Mouse (Mus musculus): ENCODE results near the gene Numbl. TPM values are rescaled to one million over a fixed set of nuclear protein-coding genes. Genes with fewer than 3 reads are reported as not detected.
A peak's percentile ranks its signal among the peaks of the same experiment; 100 is the strongest.

Numbl gene
- polyA plus RNA-seq, 1 experiment, result 10.7 TPM

DNA sequence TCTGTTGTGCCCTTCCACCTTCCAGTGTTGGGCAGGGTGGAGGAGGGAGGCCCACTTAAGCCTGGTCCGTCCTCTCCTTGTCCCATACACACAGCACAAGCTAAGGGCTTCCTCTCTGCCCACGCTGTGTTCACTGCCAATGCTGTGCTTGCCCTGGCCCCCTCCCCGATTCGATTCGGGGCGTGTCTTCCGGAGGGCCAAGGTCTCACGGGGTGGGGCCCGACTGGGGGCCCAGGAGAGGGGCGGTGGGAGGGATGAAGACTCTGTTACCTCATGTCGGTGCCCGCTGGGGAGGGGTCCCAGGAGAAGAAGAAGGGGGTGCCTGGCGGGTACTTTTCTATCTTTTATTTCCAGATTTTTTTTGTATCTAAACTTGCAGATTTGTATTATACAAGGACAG, 23.5 kb downstream of the Numbl start:
- WGBS, result 84% methylated on average over 13 of the region's 13 CpGs
- H3K4me1 ChIP-seq (replicated peaks; ENCODE audit: control insufficient read depth, insufficient read depth, low read length), result no peaks in the 10 kb centered on the region
- DNase-seq, result no peak
- H3K36me3 ChIP-seq (ENCODE audit: control insufficient read depth, insufficient read depth, low read length), result no peaks in the 10 kb centered on the region
- H3K4me3 ChIP-seq (ENCODE audit: control insufficient read depth, insufficient read depth, low read length), result no peak overlapping the region
- peaks cover 3% of the 10 kb centered on the region; the same call in 1 of the 2 replicates for H3K27me3 ChIP-seq (ENCODE audit: control insufficient read depth, insufficient read depth, low read length)
- TF ChIP-seq CTCF (IDR thresholded peaks at IDR 0.05; ENCODE audit: borderline replicate concordance, control insufficient read depth, extremely low read depth, insufficient read depth, low read length, poor library complexity), result no peak
- no peak for TF ChIP-seq POLR2A (IDR thresholded peaks at IDR 0.05; ENCODE audit: control insufficient read depth, extremely low read depth, insufficient read depth, low read length, poor library complexity)
- H3K27ac ChIP-seq (ENCODE audit: control insufficient read depth, insufficient read depth, low read length), result no peak overlapping the region

DNA sequence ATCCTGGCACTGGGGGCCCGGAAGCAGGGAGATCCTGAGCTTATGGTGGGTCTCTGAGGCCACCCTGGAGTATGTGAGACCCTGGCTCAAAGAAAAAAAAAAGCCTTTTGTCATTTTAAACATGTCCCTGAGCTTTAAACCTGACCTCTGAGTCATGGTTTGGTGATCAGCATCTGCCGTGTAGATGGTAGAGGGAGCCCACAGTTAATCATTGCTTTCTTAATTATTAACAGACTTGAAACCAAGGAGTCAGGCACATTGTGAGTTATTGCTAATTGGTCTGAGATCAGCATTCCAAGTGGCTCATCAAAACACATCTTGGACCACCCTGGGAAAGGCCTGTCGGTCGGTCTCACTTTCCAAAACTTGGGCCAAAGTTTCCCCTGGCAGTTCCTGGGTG, 24.0 kb downstream of the Numbl start:
- Histone ChIP-seq H3K4me1 (replicated peaks; ENCODE audit: control insufficient read depth, insufficient read depth, low read length) (no peaks in the 10 kb centered on the region), H3K27me3 (ENCODE audit: control insufficient read depth, insufficient read depth, low read length) (peaks cover 3% of the 10 kb centered on the region; the same call in 1 of the 2 replicates), H3K27ac (ENCODE audit: control insufficient read depth, insufficient read depth, low read length) (no peak overlapping the region), H3K36me3 (ENCODE audit: control insufficient read depth, insufficient read depth, low read length) (no peaks in the 10 kb centered on the region), H3K4me3 (ENCODE audit: control insufficient read depth, insufficient read depth, low read length) (no peak overlapping the region)
- 91% methylated on average over 4 of the region's 4 CpGs for WGBS
- TF ChIP-seq POLR2A (IDR thresholded peaks at IDR 0.05; ENCODE audit: control insufficient read depth, extremely low read depth, insufficient read depth, low read length, poor library complexity) (no peak), CTCF (IDR thresholded peaks at IDR 0.05; ENCODE audit: borderline replicate concordance, control insufficient read depth, extremely low read depth, insufficient read depth, low read length, poor library complexity) (no peak)
- DNase-seq, result no peak

DNA sequence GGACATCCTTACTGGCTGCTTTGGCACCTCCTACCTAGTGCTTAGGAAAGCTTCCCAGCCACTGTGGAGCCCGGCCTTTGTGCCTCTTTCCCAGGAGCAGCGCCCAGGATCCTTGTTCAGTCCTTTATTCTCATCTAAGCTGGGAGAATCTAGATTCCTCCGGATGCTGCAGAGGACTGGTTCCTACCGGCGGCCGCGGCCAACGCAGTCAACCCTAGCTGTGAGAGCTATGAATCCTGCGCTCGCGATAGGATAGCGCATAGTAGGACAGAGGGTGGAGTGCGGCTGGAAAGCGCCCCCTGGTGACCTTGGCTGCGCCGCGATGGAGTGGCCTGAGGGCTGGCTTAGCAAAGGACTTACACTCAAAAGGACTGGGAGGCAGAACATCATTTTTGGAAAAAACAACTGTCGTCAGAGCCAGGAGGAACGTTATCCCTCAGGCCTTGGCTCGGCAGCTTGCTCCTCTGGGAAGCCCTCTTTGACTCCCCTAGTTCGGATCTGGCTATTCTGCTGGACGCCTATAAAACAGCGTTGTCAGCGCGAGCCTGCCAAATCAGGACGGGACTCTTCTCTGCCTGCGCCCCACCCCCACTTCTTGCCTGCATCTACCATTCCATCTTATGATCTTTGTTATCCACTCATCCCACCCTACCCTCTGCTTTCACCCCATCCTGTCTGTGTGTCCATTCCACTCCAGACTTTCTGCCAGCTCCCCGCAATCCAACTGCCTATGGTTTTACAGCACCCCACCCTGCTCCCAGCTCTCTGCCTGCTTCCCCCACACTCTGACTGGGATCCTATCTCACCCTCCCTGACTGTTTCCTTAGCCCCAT, 26.8 kb downstream of the Numbl start:
- WGBS, result 9% methylated on average over 28 of the region's 28 CpGs
- no peak overlapping the region for H3K4me3 ChIP-seq (ENCODE audit: control insufficient read depth, insufficient read depth, low read length)

DNA sequence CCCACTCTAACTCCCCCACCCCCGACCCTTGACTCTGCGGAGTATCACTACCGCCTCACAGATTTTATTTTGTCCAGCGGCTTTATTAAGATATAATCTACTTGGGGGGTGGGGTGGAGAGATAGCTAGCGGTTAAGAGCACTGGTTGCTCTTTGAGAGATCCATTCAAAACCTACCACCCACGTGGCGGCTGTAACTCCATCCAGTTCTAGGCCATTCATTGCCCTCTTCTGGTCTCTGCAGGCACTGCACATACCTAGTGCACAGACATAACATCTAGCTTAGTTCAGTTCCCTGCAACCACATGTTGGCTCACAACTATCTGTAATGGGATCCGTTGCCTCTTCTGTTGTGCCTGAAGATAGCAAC, 27.4 kb downstream of the Numbl start:
- Histone ChIP-seq H3K4me3 (ENCODE audit: control insufficient read depth, insufficient read depth, low read length) (no peak overlapping the region), H3K27me3 (ENCODE audit: control insufficient read depth, insufficient read depth, low read length) (peaks cover 3% of the 10 kb centered on the region; the same call in 1 of the 2 replicates), H3K36me3 (ENCODE audit: control insufficient read depth, insufficient read depth, low read length) (no peaks in the 10 kb centered on the region), H3K4me1 (replicated peaks; ENCODE audit: control insufficient read depth, insufficient read depth, low read length) (no peaks in the 10 kb centered on the region), H3K27ac (ENCODE audit: control insufficient read depth, insufficient read depth, low read length) (no peak overlapping the region)
- DNase-seq, result peak; percentile 57
- TF ChIP-seq POLR2A (IDR thresholded peaks at IDR 0.05; ENCODE audit: control insufficient read depth, extremely low read depth, insufficient read depth, low read length, poor library complexity) (no peak), CTCF (IDR thresholded peaks at IDR 0.05; ENCODE audit: borderline replicate concordance, control insufficient read depth, extremely low read depth, insufficient read depth, low read length, poor library complexity) (no peak)
- 10% methylated on average over 8 of the region's 8 CpGs for WGBS

More for the DNA sequence above, 26.8 kb downstream of the Numbl start:
- DNase-seq, result peak; percentile 35
- TF ChIP-seq POLR2A (IDR thresholded peaks at IDR 0.05; ENCODE audit: control insufficient read depth, extremely low read depth, insufficient read depth, low read length, poor library complexity), result no peak
- 0 out of 2 replicates have a peak, but pooled peaks have one; percentile 44 for TF ChIP-seq CTCF (IDR thresholded peaks at IDR 0.05; ENCODE audit: borderline replicate concordance, control insufficient read depth, extremely low read depth, insufficient read depth, low read length, poor library complexity)
- H3K27me3 ChIP-seq (ENCODE audit: control insufficient read depth, insufficient read depth, low read length), result peaks cover 3% of the 10 kb centered on the region; the same call in 1 of the 2 replicates
- no peaks in the 10 kb centered on the region for H3K36me3 ChIP-seq (ENCODE audit: control insufficient read depth, insufficient read depth, low read length)
- no peaks in the 10 kb centered on the region for H3K4me1 ChIP-seq (replicated peaks; ENCODE audit: control insufficient read depth, insufficient read depth, low read length)
- H3K27ac ChIP-seq (ENCODE audit: control insufficient read depth, insufficient read depth, low read length), result no peak overlapping the region

DNA sequence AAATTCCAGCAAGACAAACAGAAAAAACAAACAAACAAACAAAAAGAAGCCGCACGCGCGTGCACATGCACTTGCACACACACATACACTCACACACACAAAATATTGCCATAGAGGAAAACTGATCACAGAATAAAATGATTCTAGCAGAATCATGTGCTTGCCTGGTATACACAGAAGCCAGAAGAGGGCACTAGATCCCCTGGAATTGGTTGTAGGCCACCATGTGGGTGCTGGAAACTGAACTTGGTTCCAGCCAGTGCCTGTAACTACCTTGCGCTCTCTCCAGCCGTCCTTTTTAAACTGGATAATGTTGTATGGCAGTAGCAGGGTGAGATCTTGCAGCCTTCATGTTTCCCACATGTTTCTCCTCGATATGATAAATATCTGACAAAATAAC, 30.5 kb downstream of the Numbl start:
- Histone ChIP-seq H3K4me3 (ENCODE audit: control insufficient read depth, insufficient read depth, low read length) (no peak overlapping the region), H3K27ac (ENCODE audit: control insufficient read depth, insufficient read depth, low read length) (no peak overlapping the region), H3K4me1 (replicated peaks; ENCODE audit: control insufficient read depth, insufficient read depth, low read length) (no peaks in the 10 kb centered on the region), H3K36me3 (ENCODE audit: control insufficient read depth, insufficient read depth, low read length) (no peaks in the 10 kb centered on the region), H3K27me3 (ENCODE audit: control insufficient read depth, insufficient read depth, low read length) (peaks cover 3% of the 10 kb centered on the region; the same call in 1 of the 2 replicates)
- no peak for TF ChIP-seq CTCF (IDR thresholded peaks at IDR 0.05; ENCODE audit: borderline replicate concordance, control insufficient read depth, extremely low read depth, insufficient read depth, low read length, poor library complexity)
- TF ChIP-seq POLR2A (IDR thresholded peaks at IDR 0.05; ENCODE audit: control insufficient read depth, extremely low read depth, insufficient read depth, low read length, poor library complexity), result no peak
- no peak for DNase-seq
- 91% methylated on average over 7 of the region's 7 CpGs for WGBS

DNA sequence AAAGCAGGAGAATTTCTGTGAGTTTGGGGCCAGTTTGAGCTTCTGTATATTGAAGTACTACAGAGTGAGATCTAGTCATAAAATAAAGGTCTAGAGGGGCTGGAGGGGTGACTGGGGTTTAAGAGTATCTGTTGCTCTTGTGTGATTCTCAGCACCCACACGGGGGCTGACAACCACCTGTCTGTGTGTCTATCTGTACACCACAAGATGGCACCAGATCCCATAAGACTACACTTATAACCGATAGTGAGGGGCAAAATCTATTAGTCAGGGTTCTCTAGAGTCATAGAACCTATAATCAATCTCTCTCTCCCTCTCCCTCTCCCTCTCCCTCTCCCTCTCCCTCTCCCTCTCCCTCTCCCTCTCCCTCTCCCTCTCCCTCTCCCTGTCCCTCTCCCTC, 32.3 kb downstream of the Numbl start:
- no peak overlapping the region for H3K4me3 ChIP-seq (ENCODE audit: control insufficient read depth, insufficient read depth, low read length)
- WGBS, result 68% methylated on average over 2 of the region's 2 CpGs

More for the DNA sequence above, 32.3 kb downstream of the Numbl start:
- Histone ChIP-seq H3K27me3 (ENCODE audit: control insufficient read depth, insufficient read depth, low read length) (no peaks in the 10 kb centered on the region; the same call in 1 of the 2 replicates), H3K36me3 (ENCODE audit: control insufficient read depth, insufficient read depth, low read length) (no peaks in the 10 kb centered on the region), H3K27ac (ENCODE audit: control insufficient read depth, insufficient read depth, low read length) (no peak overlapping the region), H3K4me1 (replicated peaks; ENCODE audit: control insufficient read depth, insufficient read depth, low read length) (no peaks in the 10 kb centered on the region)
- TF ChIP-seq CTCF (IDR thresholded peaks at IDR 0.05; ENCODE audit: borderline replicate concordance, control insufficient read depth, extremely low read depth, insufficient read depth, low read length, poor library complexity), result no peak
- no peak for DNase-seq

Data from thymus, adult 2 months (tissue).